Mouse (Mus musculus) forebrain, postnatal 0 days (tissue): ENCODE measurements at regions not wholly inside any gene's neighbourhood (a gene's known extent, or its start where the extent isn't known, plus 50 kb on each side); places are given as distances from the start of the nearest gene placed in this dataset.

Source experiments
- ATAC-seq: fragments of 200-750 bp; cut with Nextera tagmentation; 2 replicates; pipeline ENCODE4 v1.8.0; 2017; ENCODE audit warnings: mild to moderate bottlenecking, moderate library complexity
- DNase-seq: peaks from one replicate; pipeline ENCODE4 v3.0.0-alpha.2; 2015
- H3K27ac ChIP-seq: fragments of 300-500 bp; sonication (generic); 2 replicates; pipeline ENCODE4 v1.5.1; 2014; ENCODE audit warnings: low read depth, mild to moderate bottlenecking, antibody characterized with exemption, low read length, moderate library complexity, mixed read lengths
- H3K27me3 ChIP-seq: fragments of 300-500 bp; sonication (generic); 2 replicates; pipeline ENCODE4 v1.6.1; 2014; ENCODE audit warnings: mild to moderate bottlenecking, low read length, mixed read lengths; ENCODE audit not compliant: insufficient read depth
- H3K36me3 ChIP-seq: fragments of 300-500 bp; sonication (generic); 2 replicates; pipeline ENCODE4 v1.6.1; 2014; ENCODE audit warnings: mild to moderate bottlenecking, moderate library complexity; ENCODE audit not compliant: insufficient read depth
- H3K4me1 ChIP-seq: fragments of 300-500 bp; sonication (generic); 2 replicates; pipeline ENCODE4 v1.6.1; 2014; ENCODE audit warnings: antibody characterized with exemption; ENCODE audit not compliant: insufficient read depth
- H3K4me2 ChIP-seq: fragments of 300-500 bp; sonication (generic); 2 replicates; pipeline ENCODE4 v1.6.1; 2014; ENCODE audit warnings: low read depth, mild to moderate bottlenecking, moderate library complexity
- H3K4me3 ChIP-seq: fragments of 300-500 bp; sonication (generic); 2 replicates; pipeline ENCODE4 v1.5.1; 2014; ENCODE audit warnings: low read depth, low read length, mixed read lengths
- H3K9ac ChIP-seq: fragments of 300-500 bp; sonication (generic); 2 replicates; pipeline ENCODE4 v1.6.1; 2014; ENCODE audit warnings: mild to moderate bottlenecking
- H3K9me3 ChIP-seq: fragments of 300-500 bp; sonication (generic); 2 replicates; pipeline ENCODE4 v1.6.1; 2016; ENCODE audit warnings: low read length
- CTCF ChIP-seq: sonication (generic); IDR thresholded peaks from 2 replicates; pipeline ENCODE4 v1.5.1; 2016; ENCODE audit warnings: antibody characterized with exemption, control low read depth, low read depth
- WGBS: fragments of 180-500 bp; shearing (Covaris S2); extraction: QIAGEN DNeasy Blood & Tissue Kit; methylation state at CpG from one replicate; pipeline ENCODE4 v1.1.7; 2014; 5-methylcytosine and 5-hydroxymethylcytosine counted together

DNA sequence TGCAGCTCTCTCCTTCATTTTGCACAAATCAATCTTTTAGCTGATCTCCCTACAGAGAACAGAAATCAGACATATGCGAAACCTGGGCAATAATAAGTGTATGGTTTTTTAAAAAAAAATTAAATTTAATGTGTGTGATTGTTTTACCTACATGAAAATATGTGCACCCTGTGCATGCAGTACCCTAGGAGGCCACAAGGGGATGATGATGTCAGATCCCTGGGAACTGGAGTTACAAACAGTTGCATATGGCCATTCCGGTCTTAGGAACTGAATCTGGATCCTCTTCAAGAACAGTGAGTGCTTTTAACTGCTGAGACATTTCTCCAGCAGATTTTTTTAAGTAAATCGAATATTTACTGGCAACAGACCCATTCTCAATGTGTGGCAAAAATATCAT is 257.0 kb upstream of the Sox9 start:
- no peaks in the 10 kb centered on the region for H3K9me3 ChIP-seq
- 89% methylated on average over 3 of the region's 3 CpGs for WGBS
- no peak overlapping the region for H3K27ac ChIP-seq
- peak; percentile 27; the same call in 1 of the 2 replicates for TF ChIP-seq CTCF
- H3K36me3 ChIP-seq = no peaks in the 10 kb centered on the region
- no peak overlapping the region for H3K9ac ChIP-seq
- DNase-seq (no peak), ATAC-seq (no peak)
- no peak overlapping the region for H3K4me2 ChIP-seq
- H3K4me3 ChIP-seq = no peak overlapping the region
- no peaks in the 10 kb centered on the region for H3K27me3 ChIP-seq
- no peaks in the 10 kb centered on the region for H3K4me1 ChIP-seq

DNA sequence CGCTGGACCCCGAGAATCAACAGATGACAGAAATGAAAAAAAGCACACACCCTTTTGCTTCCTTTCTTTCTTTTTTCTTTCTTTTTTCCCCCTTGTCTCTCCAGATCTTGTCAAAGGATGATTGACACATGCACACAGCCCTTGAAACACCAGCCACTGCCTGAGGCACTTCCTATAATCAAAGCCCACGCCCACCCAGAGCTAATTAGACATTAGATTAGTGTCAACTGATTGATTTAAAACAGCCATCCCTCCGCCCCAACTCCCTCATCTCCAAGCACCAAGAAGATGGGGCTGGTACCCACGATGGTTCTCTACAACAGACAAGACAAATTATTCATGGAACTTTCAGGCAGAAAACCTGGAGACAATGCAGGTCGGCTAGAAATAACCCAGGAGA is 239.5 kb upstream of the Sox9 start:
- no peak overlapping the region for H3K4me3 ChIP-seq
- DNase-seq = no peak
- no peak overlapping the region for H3K9ac ChIP-seq
- 10% methylated on average over 6 of the region's 6 CpGs for WGBS
- no peak overlapping the region for H3K4me2 ChIP-seq
- H3K27ac ChIP-seq = no peak overlapping the region
- peak; percentile 42; the same call in 1 of the 2 replicates for ATAC-seq
- peaks cover 3% of the 10 kb centered on the region; the same call in 1 of the 2 replicates for H3K4me1 ChIP-seq
- H3K36me3 ChIP-seq = no peaks in the 10 kb centered on the region
- no peak for TF ChIP-seq CTCF
- H3K9me3 ChIP-seq = no peaks in the 10 kb centered on the region
- H3K27me3 ChIP-seq = no peaks in the 10 kb centered on the region

DNA sequence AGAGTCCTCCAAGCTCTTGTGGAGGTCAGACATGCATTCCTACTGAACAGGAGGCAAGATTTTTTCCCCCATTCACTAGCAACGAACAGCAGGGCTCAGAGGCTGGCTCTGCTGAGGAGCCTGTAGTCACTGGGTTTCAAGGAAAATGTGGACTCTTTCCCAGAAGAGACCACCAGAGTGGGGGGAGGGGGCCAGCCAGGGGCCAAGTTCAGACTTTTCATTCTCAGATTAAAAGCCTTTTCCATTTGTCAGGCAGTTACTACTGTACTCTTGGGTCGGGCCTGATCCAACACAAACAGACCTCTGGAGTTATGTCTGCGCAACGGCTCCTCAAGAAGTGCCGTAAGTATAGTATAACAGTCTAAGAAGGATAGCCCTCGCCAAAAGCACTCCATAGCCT is 238.6 kb upstream of the Sox9 start:
- no peak overlapping the region for H3K9ac ChIP-seq
- no peak for TF ChIP-seq CTCF
- no peaks in the 10 kb centered on the region for H3K36me3 ChIP-seq
- no peak for DNase-seq
- H3K4me1 ChIP-seq = peaks cover 3% of the 10 kb centered on the region; the same call in 1 of the 2 replicates
- no peaks in the 10 kb centered on the region for H3K27me3 ChIP-seq
- WGBS = 70% methylated on average over 6 of the region's 6 CpGs
- no peak overlapping the region for H3K4me2 ChIP-seq
- no peak for ATAC-seq
- H3K4me3 ChIP-seq = no peak overlapping the region
- H3K9me3 ChIP-seq = no peaks in the 10 kb centered on the region
- H3K27ac ChIP-seq = no peak overlapping the region

DNA sequence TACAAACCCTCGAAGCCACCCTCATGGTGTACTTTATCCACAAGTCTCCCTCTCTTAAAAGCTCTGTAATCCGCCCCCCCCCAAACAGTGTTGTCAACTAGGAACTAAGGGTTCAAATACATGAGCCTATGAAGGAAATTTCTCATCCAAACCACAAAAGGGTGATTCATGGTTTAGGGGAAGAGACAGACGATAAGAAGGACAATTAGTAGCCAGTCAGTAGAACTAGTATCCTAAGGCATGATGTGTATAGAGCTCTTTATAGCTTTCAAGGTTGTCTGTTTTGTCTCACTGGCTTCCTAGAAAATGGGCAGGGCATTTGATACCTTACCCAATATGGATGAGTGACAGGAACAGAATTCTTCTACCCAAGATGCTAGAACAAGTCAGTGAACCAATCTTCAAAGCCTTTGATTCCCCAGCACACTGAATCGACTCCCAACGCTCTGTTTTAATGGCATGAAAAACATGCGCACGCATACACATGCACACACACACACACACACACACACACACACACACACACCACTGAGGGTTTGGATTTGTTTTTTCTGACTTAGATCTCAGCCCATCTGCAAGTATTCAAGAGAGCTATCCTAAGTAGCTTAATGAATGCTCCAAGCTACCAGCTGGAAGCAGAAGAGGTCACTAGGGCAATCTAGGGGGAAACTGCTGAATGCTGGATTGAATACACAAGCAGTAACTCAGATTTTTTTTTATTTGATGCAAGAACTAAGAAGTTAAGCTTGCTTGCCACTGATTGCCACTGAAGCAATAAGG is 236.6 kb upstream of the Sox9 start:
- ATAC-seq (no peak), DNase-seq (no peak)
- 70% methylated on average over 7 of the region's 7 CpGs for WGBS
- H3K4me3 ChIP-seq = no peak overlapping the region
- no peak overlapping the region for H3K9ac ChIP-seq
- H3K27me3 ChIP-seq = no peaks in the 10 kb centered on the region
- no peaks in the 10 kb centered on the region for H3K36me3 ChIP-seq
- H3K4me2 ChIP-seq = no peak overlapping the region
- TF ChIP-seq CTCF = no peak
- no peak overlapping the region for H3K27ac ChIP-seq
- peaks cover 3% of the 10 kb centered on the region; the same call in 1 of the 2 replicates for H3K4me1 ChIP-seq
- H3K9me3 ChIP-seq = no peaks in the 10 kb centered on the region

DNA sequence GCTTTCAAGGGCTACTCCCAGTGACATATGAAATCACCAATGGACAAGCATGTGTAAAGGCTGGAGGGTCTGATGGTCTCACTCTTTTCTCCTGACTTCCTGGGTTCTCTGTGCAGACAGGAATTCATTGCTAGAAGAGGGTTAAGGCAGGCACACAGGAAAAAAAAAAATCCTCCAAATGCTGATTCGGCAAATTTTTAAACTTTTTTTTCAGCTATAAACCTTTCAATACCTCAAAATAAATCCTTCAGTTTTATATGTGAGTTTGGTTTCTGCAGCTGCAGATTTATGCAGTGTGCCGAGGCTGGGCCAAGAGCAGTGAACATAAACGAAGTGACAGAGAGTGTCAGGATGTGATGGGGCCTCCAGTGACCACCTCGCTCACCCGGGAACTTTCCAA is 235.9 kb upstream of the Sox9 start:
- Histone ChIP-seq H3K4me1 (peaks cover 3% of the 10 kb centered on the region; the same call in 1 of the 2 replicates), H3K27ac (no peak overlapping the region), H3K4me2 (no peak overlapping the region), H3K36me3 (no peaks in the 10 kb centered on the region), H3K9me3 (no peaks in the 10 kb centered on the region), H3K4me3 (no peak overlapping the region), H3K9ac (no peak overlapping the region), H3K27me3 (no peaks in the 10 kb centered on the region)
- DNase-seq = no peak
- WGBS = 72% methylated on average over 5 of the region's 5 CpGs
- TF ChIP-seq CTCF = no peak
- ATAC-seq = no peak

DNA sequence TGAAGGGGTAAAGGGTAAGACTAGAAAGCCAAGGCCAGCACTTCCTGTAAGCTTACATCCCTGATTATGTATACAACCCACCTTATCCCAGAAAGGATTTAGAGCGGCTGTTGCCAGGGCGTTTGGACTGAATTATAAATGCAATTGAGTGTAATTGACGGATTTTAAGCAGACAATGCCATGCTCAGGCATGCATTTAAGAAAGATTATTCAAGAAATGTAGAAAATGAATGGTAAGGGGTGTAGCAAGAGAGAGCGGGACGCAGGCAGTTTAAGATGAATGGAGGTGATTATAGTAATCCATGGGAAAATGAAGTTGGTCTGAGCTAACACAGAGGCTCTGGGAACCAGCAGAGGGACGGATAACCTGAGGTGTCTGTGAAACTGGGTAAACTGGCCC is 229.2 kb upstream of the Sox9 start:
- H3K36me3 ChIP-seq = no peaks in the 10 kb centered on the region
- no peaks in the 10 kb centered on the region for H3K9me3 ChIP-seq
- ATAC-seq (no peak), DNase-seq (no peak)
- no peaks in the 10 kb centered on the region for H3K27me3 ChIP-seq
- no peak overlapping the region for H3K4me2 ChIP-seq
- no peak overlapping the region for H3K27ac ChIP-seq
- H3K4me1 ChIP-seq = no peaks in the 10 kb centered on the region
- no peak for TF ChIP-seq CTCF
- no peak overlapping the region for H3K4me3 ChIP-seq
- WGBS = 22% methylated on average over 6 of the region's 6 CpGs
- no peak overlapping the region for H3K9ac ChIP-seq

DNA sequence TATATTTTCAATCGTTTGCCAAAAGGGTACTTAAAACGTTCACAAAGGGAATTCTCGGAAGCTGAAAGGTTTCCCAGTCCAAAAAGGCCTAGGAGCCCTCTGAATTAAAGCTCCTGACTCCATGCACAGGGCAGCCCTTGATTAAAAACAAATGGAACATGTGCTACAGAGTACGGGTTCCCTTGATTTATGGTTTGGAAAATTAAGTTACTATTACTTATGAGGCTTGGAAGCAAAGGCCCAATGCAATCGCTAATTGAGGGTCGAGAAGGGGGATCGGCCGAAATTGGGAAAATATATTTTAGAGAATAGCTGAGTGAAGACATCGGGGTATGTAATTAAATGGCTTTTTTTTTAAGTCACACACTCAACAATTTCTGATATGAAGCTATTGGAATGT is 219.0 kb upstream of the Sox9 start:
- 83% methylated on average over 9 of the region's 9 CpGs for WGBS
- Histone ChIP-seq H3K4me3 (no peak overlapping the region), H3K9me3 (no peaks in the 10 kb centered on the region), H3K27ac (no peak overlapping the region), H3K36me3 (no peaks in the 10 kb centered on the region), H3K9ac (no peak overlapping the region), H3K4me2 (no peak overlapping the region), H3K4me1 (no peaks in the 10 kb centered on the region), H3K27me3 (no peaks in the 10 kb centered on the region)
- DNase-seq (no peak), ATAC-seq (no peak)
- TF ChIP-seq CTCF = no peak
